Mouse (Mus musculus) forebrain, embryonic 13.5 days (tissue): ENCODE data around the gene Rnf10. TPM values are rescaled to one million over a fixed set of nuclear protein-coding genes. Genes with fewer than 3 reads are reported as not detected.

ENCODE experiments used
- ATAC-seq: fragments of 200-750 bp; cut with Nextera tagmentation; 2 replicates; pipeline ENCODE4 v1.8.0; 2017
- H3K27ac ChIP-seq: fragments of 300-500 bp; sonication (generic); 2 replicates; pipeline ENCODE4 v1.5.1; 2015; ENCODE audit warnings: inconsistent platforms, mild to moderate bottlenecking, moderate library complexity
- H3K27me3 ChIP-seq: fragments of 300-500 bp; sonication (generic); 2 replicates; pipeline ENCODE4 v1.6.1; 2015; ENCODE audit warnings: mild to moderate bottlenecking, inconsistent platforms
- H3K36me3 ChIP-seq: fragments of 300-500 bp; sonication (generic); 2 replicates; pipeline ENCODE4 v1.6.1; 2015; ENCODE audit warnings: mild to moderate bottlenecking, inconsistent platforms; ENCODE audit not compliant: poor library complexity, severe bottlenecking
- H3K4me1 ChIP-seq: fragments of 300-500 bp; sonication (generic); 2 replicates; pipeline ENCODE4 v1.6.1; 2015; ENCODE audit warnings: inconsistent platforms
- H3K4me2 ChIP-seq: fragments of 300-500 bp; sonication (generic); 2 replicates; pipeline ENCODE4 v1.6.1; 2015; ENCODE audit warnings: inconsistent platforms, mild to moderate bottlenecking, moderate library complexity
- H3K4me3 ChIP-seq: fragments of 300-500 bp; sonication (generic); 2 replicates; pipeline ENCODE4 v1.5.1; 2015; ENCODE audit warnings: mild to moderate bottlenecking, inconsistent platforms
- H3K9ac ChIP-seq: fragments of 300-500 bp; sonication (generic); 2 replicates; pipeline ENCODE4 v1.6.1; 2015; ENCODE audit warnings: mild to moderate bottlenecking, inconsistent platforms
- H3K9me3 ChIP-seq: fragments of 300-500 bp; sonication (generic); replicated peaks from 2 replicates; pipeline ENCODE4 v1.6.1; 2016; ENCODE audit warnings: inconsistent platforms
- WGBS: fragments of 180-500 bp; shearing (Covaris S2); methylation state at CpG from one replicate; pipeline ENCODE4 v1.1.7; 2015; 5-methylcytosine and 5-hydroxymethylcytosine counted together
- polyA plus RNA-seq: library from polyadenylated mRNA; unstranded; fragments of >200 nt; fragmentation: Nextera tagmentation; extraction: Ambion mirVana; gene quantifications from 2 replicates; pipeline ENCODE4 v1.2.1, GENCODE M21; 2015

Gene Rnf10
- polyA plus RNA-seq, 1 experiment from 2014 or later, result 134 TPM

DNA sequence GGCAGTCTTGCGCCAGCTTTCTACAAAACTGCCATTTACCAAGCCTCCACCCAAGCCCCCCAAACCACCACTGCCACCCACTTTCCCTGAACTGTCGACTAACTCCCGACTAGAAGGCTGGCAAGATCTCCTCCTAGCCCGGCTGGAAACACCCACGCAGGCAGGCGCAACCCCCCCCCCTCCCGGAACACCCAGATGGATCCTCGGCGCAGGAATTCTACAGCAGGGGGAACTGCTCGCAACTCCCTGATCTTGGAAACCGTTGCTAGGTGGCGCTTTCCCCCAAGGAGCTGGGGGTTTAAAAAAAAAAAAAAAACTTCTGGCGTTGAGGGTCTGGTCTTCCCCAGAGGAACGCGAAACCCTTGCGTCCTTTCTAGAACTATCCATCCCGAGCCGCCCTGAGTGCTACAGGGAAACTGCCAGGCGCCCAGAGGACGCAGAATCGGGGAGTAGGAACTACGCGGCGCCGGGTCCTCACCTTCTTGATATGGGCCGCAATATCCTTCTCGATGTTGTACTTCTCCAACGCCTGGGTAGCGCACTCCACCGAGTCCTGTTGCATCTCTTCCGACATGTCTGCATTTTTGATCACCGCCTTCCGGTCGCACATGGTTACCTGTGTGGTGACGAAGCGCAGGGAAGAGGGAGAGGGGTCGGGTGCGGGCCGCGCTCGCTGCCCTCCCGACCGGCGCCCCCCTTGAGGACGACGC lies 27.5 kb upstream of the Rnf10 start:
- no peak; the same call in none of the 2 replicates for ATAC-seq
- WGBS, result under 1% methylated on average over 46 of the region's 46 CpGs
- peaks cover 32% of the 10 kb centered on the region for H3K4me1 ChIP-seq

DNA sequence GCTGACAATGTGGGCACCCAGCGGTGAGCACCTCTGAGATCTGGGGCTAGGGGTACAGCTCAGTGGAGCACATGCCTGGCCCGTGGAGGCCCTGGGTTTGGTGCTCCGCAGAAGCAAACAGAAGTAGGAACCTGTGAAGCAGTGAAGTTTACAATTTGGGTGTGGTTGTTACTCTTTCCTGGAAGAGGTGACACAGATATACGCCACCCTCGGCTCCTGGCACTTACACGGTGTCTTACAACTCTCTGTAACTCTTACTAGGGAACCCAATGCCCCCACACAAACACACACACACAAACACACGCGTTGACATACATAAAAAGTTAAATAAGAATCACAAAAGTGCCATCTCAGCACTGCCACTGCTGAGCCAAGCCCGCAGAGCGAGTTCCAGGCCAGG lies 23.6 kb upstream of the Rnf10 start:
- no peaks in the 10 kb centered on the region for H3K9me3 ChIP-seq
- no peak overlapping the region for H3K9ac ChIP-seq
- H3K27ac ChIP-seq, result no peak overlapping the region
- H3K4me1 ChIP-seq, result peaks cover 27% of the 10 kb centered on the region
- H3K27me3 ChIP-seq, result no peaks in the 10 kb centered on the region
- no peak for ATAC-seq
- peaks cover 76% of the 10 kb centered on the region for H3K36me3 ChIP-seq
- no peak overlapping the region for H3K4me3 ChIP-seq
- WGBS, result 92% methylated on average over 10 of the region's 10 CpGs
- H3K4me2 ChIP-seq, result no peak overlapping the region

More for the DNA sequence above, 27.5 kb upstream of the Rnf10 start:
- Histone ChIP-seq H3K4me3 (peak overlapping the region; percentile 62), H3K4me2 (peak overlapping the region; percentile 83), H3K9ac (peak overlapping the region; percentile 82), H3K9me3 (no peaks in the 10 kb centered on the region), H3K36me3 (peaks cover 41% of the 10 kb centered on the region), H3K27me3 (no peaks in the 10 kb centered on the region), H3K27ac (peak overlapping the region; percentile 90)

DNA sequence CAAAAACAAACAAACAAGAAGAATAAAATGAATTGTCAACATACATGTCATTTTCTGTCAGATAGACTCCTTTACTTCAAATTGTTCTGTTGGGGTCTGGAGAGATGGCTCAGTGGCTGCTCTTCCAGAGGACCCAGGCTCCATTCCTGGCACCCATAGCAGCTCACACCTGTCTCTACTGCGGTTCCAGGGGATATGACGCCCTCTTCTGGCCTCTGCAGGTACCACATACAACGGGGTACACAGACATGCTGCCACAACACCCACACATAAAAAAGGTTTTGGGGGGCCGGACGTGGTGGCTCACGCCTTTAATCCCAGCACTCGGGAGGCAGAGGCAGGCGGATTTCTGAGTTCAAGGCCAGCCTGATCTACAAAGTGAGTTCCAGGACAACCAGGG lies 21.5 kb upstream of the Rnf10 start:
- Histone ChIP-seq H3K27ac (no peak overlapping the region), H3K4me1 (peaks cover 20% of the 10 kb centered on the region), H3K27me3 (no peaks in the 10 kb centered on the region), H3K4me2 (no peak overlapping the region), H3K36me3 (peaks cover 95% of the 10 kb centered on the region), H3K9me3 (no peaks in the 10 kb centered on the region), H3K9ac (no peak overlapping the region), H3K4me3 (no peak overlapping the region)
- no peak for ATAC-seq
- 92% methylated on average over 8 of the region's 8 CpGs for WGBS

DNA sequence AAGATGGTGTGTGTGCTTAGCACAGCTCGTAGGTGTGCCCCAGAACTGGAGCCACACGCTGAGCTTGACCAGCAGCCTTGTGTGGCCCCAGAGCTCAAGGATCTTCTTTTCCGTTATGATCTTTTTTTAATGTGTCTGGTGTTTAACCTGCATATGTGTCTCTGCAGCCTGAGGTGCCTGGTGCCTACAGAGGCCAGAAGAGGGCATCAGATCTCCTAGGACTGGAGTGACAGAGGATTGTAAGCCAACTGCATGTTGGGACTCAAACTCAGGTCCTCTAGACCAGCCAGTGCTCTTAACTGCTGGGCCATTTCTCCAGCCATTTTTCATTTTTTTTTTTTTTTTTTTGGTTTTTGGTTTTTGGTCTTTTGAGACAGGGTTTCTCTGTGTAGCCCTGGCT lies 12.0 kb upstream of the Rnf10 start:
- no peak for ATAC-seq
- WGBS, result 88% methylated on average over 3 of the region's 3 CpGs
- Histone ChIP-seq H3K9ac (no peak overlapping the region), H3K4me1 (peaks cover 6% of the 10 kb centered on the region), H3K9me3 (no peaks in the 10 kb centered on the region), H3K36me3 (peaks cover 49% of the 10 kb centered on the region), H3K27me3 (no peaks in the 10 kb centered on the region), H3K27ac (no peak overlapping the region), H3K4me3 (no peak overlapping the region), H3K4me2 (no peak overlapping the region)

DNA sequence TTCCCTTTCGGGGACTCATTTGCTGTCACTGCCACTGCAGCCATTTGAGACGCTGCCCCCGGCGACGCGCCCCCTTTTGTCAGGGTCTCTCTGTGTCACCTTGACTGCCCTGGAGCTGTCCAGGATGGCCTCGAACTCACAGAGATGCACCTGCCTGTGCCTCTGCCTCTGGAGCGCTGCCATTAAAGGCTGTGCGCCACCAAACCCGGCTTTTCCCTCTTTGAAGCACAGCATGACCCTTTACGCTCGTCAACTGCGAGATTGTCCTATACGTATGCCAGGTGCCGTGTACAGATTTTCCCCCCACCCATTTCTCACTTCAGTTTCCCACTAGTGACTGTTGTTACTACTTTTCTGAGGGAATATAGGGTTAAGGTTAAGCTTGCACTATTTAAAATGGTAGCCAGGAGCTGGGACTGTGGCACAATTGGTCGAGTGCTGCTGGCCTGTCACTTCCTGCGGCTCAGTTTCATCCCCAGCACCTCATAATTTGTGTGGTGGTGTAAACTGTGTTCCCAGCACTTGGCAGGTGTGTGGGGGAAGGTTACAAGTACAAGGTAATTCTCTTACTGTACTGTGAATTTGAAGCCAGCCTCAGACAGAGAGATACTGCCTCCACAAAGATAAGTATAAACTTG lies 7.5 kb upstream of the Rnf10 start:
- 10% methylated on average over 17 of the region's 17 CpGs for WGBS
- H3K27me3 ChIP-seq, result no peaks in the 10 kb centered on the region
- peak overlapping the region; percentile 97 for H3K4me2 ChIP-seq
- peaks cover 22% of the 10 kb centered on the region for H3K36me3 ChIP-seq
- peaks cover 6% of the 10 kb centered on the region for H3K4me1 ChIP-seq
- no peaks in the 10 kb centered on the region; the same call in 1 of the 2 replicates for H3K9me3 ChIP-seq
- 0 out of 2 replicates have a peak overlapping the region, but pooled peaks have one; percentile 31 for H3K27ac ChIP-seq
- H3K9ac ChIP-seq, result peak overlapping the region; percentile 89
- H3K4me3 ChIP-seq, result peak overlapping the region; percentile 97
- ATAC-seq, result 0 out of 2 replicates have a peak, but pooled peaks have one; percentile 10

DNA sequence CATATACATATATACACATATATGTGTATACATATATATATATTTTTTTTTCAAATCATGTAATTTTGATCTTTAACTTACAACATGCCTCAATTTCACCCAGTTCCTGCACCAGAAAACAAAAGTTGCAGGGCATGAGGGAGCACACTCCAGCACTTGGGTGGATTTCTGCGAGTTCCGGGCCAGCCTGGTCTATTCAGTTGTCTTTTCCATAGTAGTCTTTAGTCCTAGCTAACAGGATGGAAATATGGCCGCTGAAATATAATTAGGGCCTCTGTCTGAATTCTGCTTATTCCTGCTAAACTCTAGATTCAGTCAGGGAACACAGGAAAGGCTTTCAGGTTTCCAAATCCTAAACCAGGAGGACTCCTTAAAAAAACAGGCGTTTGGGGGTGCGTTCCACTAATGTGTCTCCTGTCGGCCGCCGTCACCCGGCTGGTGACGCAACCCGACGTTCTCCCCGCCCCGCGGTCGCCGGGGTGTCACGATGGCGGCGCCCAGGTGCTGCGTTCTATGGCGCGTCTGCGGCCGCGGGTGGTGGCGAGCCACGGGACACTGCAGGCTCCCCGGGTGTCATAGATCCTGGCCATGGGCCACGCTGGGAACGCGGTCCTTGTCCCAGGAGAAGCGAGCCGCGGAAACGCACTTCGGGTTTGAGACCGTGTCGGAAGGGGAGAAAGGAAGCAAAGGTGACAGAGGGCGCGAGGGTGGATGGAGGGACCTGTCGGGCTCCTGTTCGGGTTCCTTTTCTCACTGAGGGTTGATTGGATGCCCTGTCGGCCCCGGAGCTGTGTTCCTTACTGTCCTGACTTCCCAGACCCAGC lies 6.7 kb upstream of the Rnf10 start, which contains the start of gene Coq5:
Gene Coq5, plus strand, starts transcription at position 441 of the 824 bp plus-strand sequence.
- Histone ChIP-seq H3K27ac (0 out of 2 replicates have a peak within 1 kb of the TSS, but pooled peaks have one; percentile 31), H3K9ac (peak within 1 kb of the TSS; percentile 89), H3K36me3 (peaks cover 17% of the 10 kb centered on the region), H3K4me3 (peak within 1 kb of the TSS; percentile 97), H3K4me2 (peak within 1 kb of the TSS; percentile 97), H3K27me3 (no peaks in the 10 kb centered on the region), H3K9me3 (no peaks in the 10 kb centered on the region; the same call in 1 of the 2 replicates), H3K4me1 (peaks cover 6% of the 10 kb centered on the region)
- peak; percentile 82 for ATAC-seq
- WGBS, result 4% methylated on average over 44 of the region's 45 CpGs

DNA sequence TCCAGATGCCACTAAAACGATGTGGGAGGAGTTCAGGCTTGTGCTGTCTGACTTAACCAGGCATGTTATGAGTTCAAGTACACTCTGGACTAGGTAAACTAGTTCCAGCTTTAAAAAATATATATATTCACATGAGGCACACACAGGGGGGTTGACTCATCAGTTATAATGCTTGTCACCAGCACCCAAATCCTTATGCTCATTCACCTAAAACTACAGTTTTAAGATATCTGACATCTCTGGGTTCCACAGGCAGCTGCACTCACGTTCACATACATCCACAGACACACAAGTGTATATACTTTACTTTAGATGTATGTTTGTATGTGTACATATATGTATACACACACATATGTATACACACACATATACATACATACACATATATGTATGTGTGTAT lies 6.1 kb upstream of the Rnf10 start:
- 0 out of 2 replicates have a peak, but pooled peaks have one; percentile 6 for ATAC-seq
- 64% methylated on average over 2 of the region's 2 CpGs for WGBS
- Histone ChIP-seq H3K27ac (no peak overlapping the region), H3K4me2 (no peak overlapping the region), H3K9me3 (no peaks in the 10 kb centered on the region; the same call in 1 of the 2 replicates), H3K4me3 (no peak overlapping the region), H3K27me3 (no peaks in the 10 kb centered on the region), H3K9ac (no peak overlapping the region), H3K36me3 (peaks cover 11% of the 10 kb centered on the region), H3K4me1 (peaks cover 6% of the 10 kb centered on the region)

DNA sequence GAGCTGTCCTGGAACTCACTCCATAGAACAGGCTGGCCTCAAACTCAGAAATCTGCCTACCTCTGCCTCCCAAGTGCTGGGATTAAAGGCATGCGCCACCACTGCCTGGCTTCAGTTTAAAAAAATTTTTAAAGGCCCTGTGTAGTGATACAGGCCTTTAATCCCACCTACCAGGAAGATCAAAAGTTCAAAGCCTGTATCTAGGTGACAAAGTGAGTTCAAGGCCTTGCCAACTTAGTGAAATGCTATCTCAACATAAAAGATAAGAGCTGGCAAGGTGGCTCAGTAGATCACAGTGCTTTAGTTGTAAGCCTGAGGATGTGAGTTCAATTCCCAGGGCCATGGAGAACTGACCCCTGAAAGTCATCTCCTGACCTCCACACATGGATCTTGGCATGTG lies 5.4 kb upstream of the Rnf10 start:
- no peak for ATAC-seq
- WGBS, result 97% methylated on average over 1 of the region's 1 CpGs

DNA sequence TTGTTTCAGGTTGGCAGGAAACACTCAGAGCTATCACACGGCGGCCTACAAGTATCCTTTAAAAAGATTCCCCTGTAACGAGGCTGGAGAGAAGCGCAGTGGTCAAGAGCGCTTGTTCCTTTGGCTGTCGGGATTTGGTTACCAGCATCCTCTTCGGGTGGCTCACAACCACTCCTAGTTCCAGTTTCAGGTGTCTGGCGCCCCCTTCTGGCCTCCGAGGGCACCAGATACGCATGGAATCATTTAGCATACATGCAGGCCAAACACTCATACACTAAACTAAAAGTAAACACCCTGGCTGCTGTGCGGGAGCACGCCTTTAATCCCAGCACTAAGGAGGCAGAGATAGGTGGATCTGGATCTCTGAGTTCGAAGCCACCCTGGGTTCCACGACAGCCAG lies 3.3 kb upstream of the Rnf10 start:
- H3K4me1 ChIP-seq, result peaks cover 18% of the 10 kb centered on the region
- H3K4me3 ChIP-seq, result no peak overlapping the region
- ATAC-seq, result no peak
- no peaks in the 10 kb centered on the region for H3K27me3 ChIP-seq
- WGBS, result 34% methylated on average over 14 of the region's 14 CpGs
- H3K36me3 ChIP-seq, result no peaks in the 10 kb centered on the region
- no peaks in the 10 kb centered on the region; the same call in 1 of the 2 replicates for H3K9me3 ChIP-seq
- no peak overlapping the region for H3K27ac ChIP-seq
- H3K4me2 ChIP-seq, result no peak overlapping the region
- H3K9ac ChIP-seq, result no peak overlapping the region

More for the DNA sequence above, 5.4 kb upstream of the Rnf10 start:
- H3K36me3 ChIP-seq, result 0 out of 2 replicates have a peak, but pooled peaks cover 3% of the 10 kb centered on the region
- H3K27me3 ChIP-seq, result no peaks in the 10 kb centered on the region
- no peak overlapping the region for H3K9ac ChIP-seq
- H3K27ac ChIP-seq, result no peak overlapping the region
- H3K4me3 ChIP-seq, result no peak overlapping the region
- H3K9me3 ChIP-seq, result no peaks in the 10 kb centered on the region; the same call in 1 of the 2 replicates
- H3K4me2 ChIP-seq, result no peak overlapping the region
- peaks cover 11% of the 10 kb centered on the region for H3K4me1 ChIP-seq

DNA sequence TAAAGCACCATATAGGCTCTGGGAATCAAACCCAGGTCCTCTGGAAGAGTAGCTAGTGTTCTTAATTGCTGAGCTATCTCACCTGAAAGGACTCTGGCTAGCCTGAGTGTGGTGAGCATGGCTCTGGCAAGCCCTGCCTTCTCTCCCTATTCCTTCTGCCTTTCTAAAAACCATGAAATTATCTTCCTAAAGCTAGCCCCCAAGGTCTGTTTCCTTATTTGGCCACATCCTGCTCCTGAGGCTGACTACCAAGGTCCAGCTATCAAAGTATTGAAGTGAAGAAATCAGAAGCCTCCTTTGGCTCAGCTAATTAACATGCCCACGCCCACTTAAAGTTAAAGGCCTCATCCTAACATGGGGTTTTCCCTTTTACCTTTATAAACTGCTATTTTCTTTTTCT lies 2.1 kb upstream of the Rnf10 start:
- WGBS, result 84% methylated on average over 1 of the region's 1 CpGs
- Histone ChIP-seq H3K4me2 (no peak overlapping the region), H3K9me3 (no peaks in the 10 kb centered on the region; the same call in 1 of the 2 replicates), H3K9ac (no peak overlapping the region), H3K4me1 (peaks cover 24% of the 10 kb centered on the region), H3K36me3 (peaks cover 3% of the 10 kb centered on the region), H3K4me3 (no peak overlapping the region), H3K27me3 (no peaks in the 10 kb centered on the region), H3K27ac (no peak overlapping the region)
- ATAC-seq, result no peak

DNA sequence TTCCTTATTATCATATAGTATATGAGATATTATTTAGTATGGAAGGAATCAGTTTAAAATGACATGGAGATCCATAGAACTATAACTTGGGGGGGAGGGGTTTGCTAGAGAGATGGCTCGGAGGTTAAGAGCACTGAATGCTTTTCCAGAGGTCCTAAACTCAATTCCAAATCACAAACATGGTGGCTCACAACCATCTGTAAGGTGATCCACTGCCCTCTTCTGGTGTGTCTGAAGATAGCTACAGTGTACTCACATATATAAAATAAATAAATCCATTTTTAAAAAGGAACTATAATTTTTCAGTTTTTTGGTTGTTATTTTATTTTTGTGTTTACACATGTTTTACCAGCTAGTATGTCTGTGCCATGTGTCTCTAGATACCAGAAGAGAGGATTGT lies 1.7 kb upstream of the Rnf10 start:
- peaks cover 28% of the 10 kb centered on the region for H3K4me1 ChIP-seq
- H3K4me3 ChIP-seq, result no peak overlapping the region
- H3K9ac ChIP-seq, result no peak overlapping the region
- peaks cover 7% of the 10 kb centered on the region for H3K36me3 ChIP-seq
- 61% methylated on average over 1 of the region's 1 CpGs for whole genome bisulfite sequencing
- ATAC-seq, result no peak
- no peak overlapping the region for H3K27ac ChIP-seq
- H3K9me3 ChIP-seq, result no peaks in the 10 kb centered on the region; the same call in 1 of the 2 replicates
- H3K27me3 ChIP-seq, result no peaks in the 10 kb centered on the region
- no peak overlapping the region for H3K4me2 ChIP-seq
